19 mouse cellular contexts compared by ENCODE assay signal in genomic region chr12:35246226-35247014, GRCm38 (mm10).
A peak's percentile ranks its signal among the peaks of the same experiment; 100 is the strongest.
DNase-seq lines count a peak whose midpoint lies in the region; ATAC-seq and TF ChIP-seq lines count a peak whose summit lies in the region.
"Had no signal": no experiment of that assay in that cellular context is flagged by ENCODE, and none has a peak within 500 bp of the region (broad histone marks: within the 10 kb centered on the region; RNA-seq: fewer than 3 reads in every experiment).

No protein-coding gene starts in this region.

- 0 out of 2 replicates have a peak, but pooled peaks cover 4% of the 10 kb centered on the region for H3K4me1 ChIP-seq in kidney, embryonic 15.5 days
- H3K4me1 ChIP-seq in forebrain, postnatal 0 days (ENCODE audit: insufficient read depth): no peaks in the 10 kb centered on the region
- H3K4me1 ChIP-seq: limb, embryonic 12.5 days; midbrain, embryonic 15.5 days; neural tube, embryonic 12.5 days had no signal

- H3K36me3 ChIP-seq in kidney, embryonic 15.5 days: no peaks in the 10 kb centered on the region
- H3K36me3 ChIP-seq in forebrain, postnatal 0 days (ENCODE audit: insufficient read depth): no peaks in the 10 kb centered on the region
- H3K36me3 ChIP-seq: limb, embryonic 12.5 days; midbrain, embryonic 15.5 days; neural tube, embryonic 12.5 days had no signal

- no peak for TF ChIP-seq CTCF in forebrain, postnatal 0 days (IDR thresholded peaks at IDR 0.05; ENCODE audit: low read depth)

- 0 out of 2 replicates have a peak, but pooled peaks have one; percentile 22 for ATAC-seq in kidney, embryonic 15.5 days (replicated peaks; ENCODE audit: low FRiP score)
- ATAC-seq in forebrain, postnatal 0 days: no peak
- ATAC-seq: hindbrain, embryonic 16.5 days; midbrain, embryonic 15.5 days had no signal

- no peak overlapping the region for H3K4me2 ChIP-seq in kidney, embryonic 15.5 days
- no peak overlapping the region for H3K4me2 ChIP-seq in forebrain, postnatal 0 days (ENCODE audit: low read depth)
- H3K4me2 ChIP-seq: limb, embryonic 12.5 days; midbrain, embryonic 15.5 days; neural tube, embryonic 12.5 days had no signal

- H3K9me3 ChIP-seq in kidney, embryonic 15.5 days (replicated peaks): no peaks in the 10 kb centered on the region
- no peaks in the 10 kb centered on the region for H3K9me3 ChIP-seq in forebrain, postnatal 0 days (ENCODE audit: low read length)
- H3K9me3 ChIP-seq: limb, embryonic 12.5 days; midbrain, embryonic 15.5 days; neural tube, embryonic 12.5 days had no signal

- H3K27me3 ChIP-seq in kidney, embryonic 15.5 days: no peaks in the 10 kb centered on the region
- H3K27me3 ChIP-seq in forebrain, postnatal 0 days (ENCODE audit: insufficient read depth, low read length): no peaks in the 10 kb centered on the region
- H3K27me3 ChIP-seq: CH12.LX; limb, embryonic 12.5 days; midbrain, embryonic 15.5 days; neural tube, embryonic 12.5 days had no signal

- WGBS in kidney, embryonic 15.5 days: 69% methylated on average over 5 of the region's 5 CpGs
- WGBS in forebrain, postnatal 0 days: 88% methylated on average over 5 of the region's 5 CpGs

- H3K4me3 ChIP-seq in kidney, embryonic 15.5 days (replicated peaks): no peak overlapping the region
- no peak overlapping the region for H3K4me3 ChIP-seq in forebrain, postnatal 0 days (ENCODE audit: low read depth, low read length)
- H3K4me3 ChIP-seq: limb, embryonic 12.5 days; midbrain, embryonic 15.5 days; neural tube, embryonic 12.5 days had no signal

- 0 out of 2 replicates have a peak overlapping the region, but pooled peaks have one; percentile 45 for H3K27ac ChIP-seq in kidney, embryonic 15.5 days
- H3K27ac ChIP-seq in forebrain, postnatal 0 days (ENCODE audit: low read depth, low read length): no peak overlapping the region
- H3K27ac ChIP-seq: limb, embryonic 12.5 days; macrophage; midbrain, embryonic 15.5 days; neural tube, embryonic 12.5 days had no signal

- DNase-seq in kidney, postnatal 14 days: no peak
- DNase-seq in 3T3-L1 (ENCODE audit: low read depth, low spot score): peak; percentile 93
- DNase-seq in brain, adult 2 months (ENCODE audit: low read depth, low spot score): peak; percentile 14
- DNase-seq in lung, postnatal 10 days: peak; percentile 43
- no peak for DNase-seq in adrenal gland, postnatal 25 days
- no peak for DNase-seq in forebrain, postnatal 0 days
- no peak for DNase-seq in cerebellum, adult 9-10 months
- DNase-seq: cerebellum, adult 8-10 months; embryo, embryonic 11 days; kidney, adult 2 months; layer of hippocampus, postnatal 36 days; thymus, postnatal 14 days had no signal

- no peak overlapping the region for H3K9ac ChIP-seq in kidney, embryonic 15.5 days
- no peak overlapping the region for H3K9ac ChIP-seq in forebrain, postnatal 0 days
- H3K9ac ChIP-seq: limb, embryonic 12.5 days; midbrain, embryonic 15.5 days; neural tube, embryonic 12.5 days had no signal

Comparison
In these comparisons a context has a peak if more than half of its experiments do, and no peak if none do; other contexts are left out.
1. DNase-seq: peak in 3T3-L1 (single experiment), brain, adult 2 months (single experiment) and lung, postnatal 10 days (single experiment); none in kidney, postnatal 14 days (single experiment), adrenal gland, postnatal 25 days (single experiment), forebrain, postnatal 0 days (single experiment) and cerebellum, adult 9-10 months (single experiment).